Mouse (Mus musculus) leukemia stem cell, adult 10-12 weeks (primary cell): ENCODE results near the gene Dnajb2. TPM values are rescaled to one million over a fixed set of nuclear protein-coding genes. Genes with fewer than 3 reads are reported as not detected.

Source experiments
- polyA plus RNA-seq: library from polyadenylated mRNA; stranded (reverse); fragments of >175 nt; gene quantifications from 2 replicates; pipeline ENCODE4 v1.2.3, GENCODE M21; 2012; ENCODE audit warnings: low replicate concordance

Dnajb2 gene
- polyA plus RNA-seq: 27.3 and 57.8 TPM in 2 replicates

GRCm38 (mm10) chr1:75236117-75237050 is at the start of gene Dnajb2:
Gene Dnajb2, plus strand, starts transcription at chr1:75236406.

DNA sequence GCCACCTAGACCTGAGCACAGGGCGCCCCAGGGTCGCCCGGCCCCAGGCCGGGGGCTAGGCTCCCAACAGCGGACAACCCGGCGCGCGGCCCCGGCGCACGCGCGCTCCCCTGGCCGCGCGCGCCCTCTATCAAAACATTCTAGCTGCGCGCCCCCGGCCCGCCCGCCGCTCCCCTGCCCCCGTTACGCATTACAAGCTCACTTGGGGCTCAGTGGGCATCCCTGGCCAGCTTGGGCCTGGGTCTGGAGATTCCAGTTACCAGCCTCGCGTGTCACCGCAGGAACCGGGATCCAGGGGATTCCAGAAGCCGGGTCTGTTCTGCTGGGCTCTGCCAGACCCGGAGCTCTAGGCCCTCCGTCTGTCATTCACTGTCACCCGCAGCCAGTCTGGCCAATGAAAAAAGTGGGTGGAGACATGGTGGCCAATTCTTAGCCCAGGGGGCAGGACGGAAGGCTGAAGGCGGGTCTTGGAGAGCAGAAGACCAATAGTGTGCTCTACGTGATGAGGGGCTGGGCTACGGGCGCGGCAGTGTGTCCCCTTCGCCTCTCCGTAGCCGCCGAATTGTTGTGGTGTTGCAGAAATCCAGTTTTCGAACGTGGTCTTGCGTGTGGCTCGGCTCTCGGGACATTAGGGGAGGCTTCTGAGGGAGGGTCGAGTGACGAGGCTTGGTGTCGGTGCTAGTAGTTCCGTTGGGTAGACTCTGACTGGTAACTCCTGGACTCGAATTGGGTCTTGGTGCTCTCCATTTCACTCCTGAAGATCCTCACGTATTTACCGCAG is 44.4 kb upstream of the Dnajb2 start, which contains the start of the genes Ankzf1 and Atg9a:
Ankzf1 (plus strand) TSS at position 530 of the 781 bp plus-strand sequence.
Atg9a (minus strand) TSS at position 575 of the 781 bp plus-strand sequence.

DNA sequence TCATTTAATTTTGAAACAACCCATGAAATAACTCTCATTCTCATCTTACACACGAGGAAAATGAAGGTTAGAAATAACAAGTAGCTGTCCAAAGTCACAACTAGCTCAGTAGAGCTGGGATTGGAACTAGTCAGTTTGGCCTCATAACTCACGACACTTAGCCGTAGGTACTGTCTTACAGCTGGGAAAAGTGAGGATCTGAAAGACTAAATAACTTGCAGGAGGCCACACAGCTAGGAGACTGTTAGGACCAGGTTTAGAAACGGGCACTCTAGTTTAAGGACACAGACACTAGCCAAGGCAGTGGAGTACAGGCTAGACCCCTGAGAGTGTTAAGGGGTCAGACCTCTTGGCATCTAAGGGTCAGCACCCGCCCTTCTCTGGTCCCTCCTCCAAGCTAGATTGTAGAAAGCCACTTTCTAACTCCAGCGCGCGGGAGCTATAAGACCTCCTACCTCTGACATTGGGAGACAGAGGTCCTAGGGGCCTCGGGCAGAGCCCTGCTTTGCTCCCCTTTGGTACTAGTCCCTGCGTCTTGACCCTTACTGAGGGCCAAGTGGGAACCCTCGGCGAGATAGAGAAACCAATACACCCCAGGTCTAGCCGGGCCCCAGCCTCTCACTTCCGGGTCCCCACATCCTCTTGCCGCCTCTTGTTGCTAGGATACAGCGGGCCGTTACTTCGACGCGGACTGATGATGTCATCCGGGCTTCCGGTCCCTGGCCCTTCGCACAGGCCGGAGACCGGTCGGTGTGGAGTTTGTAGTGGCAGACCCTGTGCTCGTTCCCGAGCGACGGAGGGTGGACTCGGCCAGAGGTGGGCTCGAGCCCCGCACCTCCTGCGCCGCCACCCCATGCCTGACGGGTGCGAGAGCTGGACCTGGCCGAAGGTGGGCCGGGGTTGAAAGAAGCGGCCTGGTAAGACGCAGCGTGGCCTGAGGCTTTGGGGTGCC is 25.8 kb upstream of the Dnajb2 start, which contains the start of the genes Glb1l and Stk16:
Glb1l (minus strand) TSS at position 678 of the 952 bp plus-strand sequence.
Stk16 (plus strand) TSS at position 703 of the 952 bp plus-strand sequence.

DNA sequence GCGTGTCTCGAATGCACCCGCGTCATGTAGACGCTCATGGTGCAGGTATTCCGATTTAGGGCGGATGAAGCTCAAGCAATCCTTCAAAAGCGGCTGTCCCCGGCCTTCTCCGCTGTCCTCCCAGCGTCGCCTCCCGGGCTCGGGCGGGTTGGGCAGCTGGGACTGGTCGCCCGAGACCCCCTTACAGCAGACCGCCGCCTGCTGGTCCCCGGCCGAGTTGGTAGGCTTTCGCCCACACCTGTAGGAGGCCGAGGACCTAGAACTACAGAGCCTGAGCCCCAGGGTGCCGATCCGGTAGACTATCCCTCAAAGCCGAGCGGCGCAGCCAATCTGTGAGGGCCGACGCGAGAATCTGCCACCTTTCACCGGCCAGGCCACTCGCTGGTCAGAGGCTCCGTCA is 16.7 kb upstream of the Dnajb2 start, which contains the start of gene Tuba4a:
Tuba4a (minus strand) TSS at position 335 of the 400 bp plus-strand sequence.

DNA sequence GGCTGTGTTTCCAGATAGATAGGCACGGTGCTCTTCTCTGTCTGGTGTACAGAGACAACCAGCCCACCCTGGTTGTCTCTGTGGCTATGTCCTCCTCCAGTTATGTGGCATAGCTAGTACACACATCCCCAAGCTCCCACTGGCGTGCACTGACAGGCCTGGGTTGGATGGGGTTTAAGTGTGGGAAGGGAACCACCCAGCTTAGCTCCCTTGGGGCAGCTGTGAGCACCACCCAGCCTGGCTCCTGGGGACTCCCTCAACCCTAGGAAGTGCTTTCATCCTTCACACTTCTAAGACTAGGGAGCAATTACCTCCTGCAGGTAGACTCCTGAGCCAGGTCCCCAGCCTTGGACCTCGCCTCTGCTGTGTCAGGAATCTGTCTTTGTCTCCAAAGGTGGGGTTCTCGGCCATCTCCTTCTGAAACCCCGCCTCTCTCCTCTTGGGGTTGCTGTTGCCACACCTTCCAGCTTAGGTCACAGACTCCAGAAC is 4.5 kb upstream of the Dnajb2 start, which contains the start of gene A630095N17Rik:
A630095N17Rik (minus strand) TSS at position 439 of the 489 bp plus-strand sequence.

GRCm38 (mm10) chr1:75264091-75264880 is 28.1 kb downstream of the Dnajb2 start, which contains the start of gene Ptprn:
Gene Ptprn, minus strand, starts transcription at chr1:75264502.

GRCm38 (mm10) chr1:75278228-75278627 is 42.0 kb downstream of the Dnajb2 start, which contains the start of gene Resp18:
Gene Resp18, minus strand, starts transcription at chr1:75278415.

Other genes starting within 250 kb of the Dnajb2 start
- gene Nhej1, start 111.2 kb upstream of the Dnajb2 start, polyA plus RNA-seq: 0.34 and 0.91 TPM in 2 replicates
- gene Slc23a3, start 102.5 kb upstream of the Dnajb2 start, polyA plus RNA-seq: 0.35 and 0.43 TPM in 2 replicates
- 55.2 and 79.2 TPM in 2 replicates for gene Cnppd1, start 93.7 kb upstream of the Dnajb2 start, polyA plus RNA-seq
- 148 and 169 TPM in 2 replicates for gene Retreg2, start 93.6 kb upstream of the Dnajb2 start, polyA plus RNA-seq
- 20.5 and 24.1 TPM in 2 replicates for gene Zfand2b, start 67.8 kb upstream of the Dnajb2 start, polyA plus RNA-seq
- gene Abcb6, start 56.0 kb upstream of the Dnajb2 start, polyA plus RNA-seq: 29.7 and 58.5 TPM in 2 replicates
- 3.7 and 10.1 TPM in 2 replicates for gene Ankzf1, start 44.3 kb upstream of the Dnajb2 start, polyA plus RNA-seq
- 80.9 and 89.6 TPM in 2 replicates for gene Atg9a, start 44.2 kb upstream of the Dnajb2 start, polyA plus RNA-seq
- gene Glb1l, start 25.6 kb upstream of the Dnajb2 start, polyA plus RNA-seq: 0.52 and 0.63 TPM in 2 replicates
- 138 and 154 TPM in 2 replicates for gene Stk16, start 25.6 kb upstream of the Dnajb2 start, polyA plus RNA-seq
- gene Tuba4a, start 16.5 kb upstream of the Dnajb2 start, polyA plus RNA-seq: 25.8 and 166 TPM in 2 replicates
- not detected in 2 replicates for gene A630095N17Rik, start 4.3 kb upstream of the Dnajb2 start, polyA plus RNA-seq
- gene Ptprn, start 28.1 kb downstream of the Dnajb2 start, polyA plus RNA-seq: 0.21 and 0.60 TPM in 2 replicates
- not detected in 2 replicates for gene Resp18, start 42.0 kb downstream of the Dnajb2 start, polyA plus RNA-seq
- 26.7 and 71.9 TPM in 2 replicates for gene Dnpep, start 81.6 kb downstream of the Dnajb2 start, polyA plus RNA-seq
- gene Des, start 123.9 kb downstream of the Dnajb2 start, polyA plus RNA-seq: 3.6 and 7.7 TPM in 2 replicates
- 3.2 and 3.5 TPM in 2 replicates for gene Speg, start 138.9 kb downstream of the Dnajb2 start, polyA plus RNA-seq
- 103 and 189 TPM in 2 replicates for gene Gmppa, start 199.5 kb downstream of the Dnajb2 start, polyA plus RNA-seq
- gene Asic4, start 214.0 kb downstream of the Dnajb2 start, polyA plus RNA-seq: 0.25 TPM in 1 of 2 replicates, not detected in the other
- 39.4 and 46.1 TPM in 2 replicates for gene Chpf, start 242.9 kb downstream of the Dnajb2 start, polyA plus RNA-seq
- gene Tmem198, start 243.1 kb downstream of the Dnajb2 start, polyA plus RNA-seq: 1.3 and 5.1 TPM in 2 replicates